Mouse (Mus musculus) hindbrain, embryonic 15.5 days (tissue): ENCODE results near the gene Sirt7. TPM values are rescaled to one million over a fixed set of nuclear protein-coding genes. Genes with fewer than 3 reads are reported as not detected.

Experiments
- ATAC-seq: fragments of 200-750 bp; cut with Nextera tagmentation; 2 replicates; pipeline ENCODE4 v1.8.0; 2017; ENCODE audit warnings: low read depth, moderate number of reproducible peaks, moderate TSS enrichment; ENCODE audit not compliant: low FRiP score
- H3K27ac ChIP-seq: fragments of 300-500 bp; sonication (generic); replicated peaks from 2 replicates; pipeline ENCODE4 v1.5.1; 2015; ENCODE audit warnings: mild to moderate bottlenecking, inconsistent platforms
- H3K27me3 ChIP-seq: fragments of 300-500 bp; sonication (generic); 2 replicates; pipeline ENCODE4 v1.6.1; 2015; ENCODE audit warnings: control low read depth, inconsistent platforms
- H3K36me3 ChIP-seq: fragments of 300-500 bp; sonication (generic); 2 replicates; pipeline ENCODE4 v1.6.1; 2015; ENCODE audit warnings: control low read depth, inconsistent platforms
- H3K4me1 ChIP-seq: fragments of 300-500 bp; sonication (generic); replicated peaks from 2 replicates; pipeline ENCODE4 v1.6.1; 2015; ENCODE audit warnings: control low read depth, inconsistent platforms
- H3K4me2 ChIP-seq: fragments of 300-500 bp; sonication (generic); 2 replicates; pipeline ENCODE4 v1.6.1; 2015; ENCODE audit warnings: moderate library complexity, mild to moderate bottlenecking, inconsistent platforms
- H3K4me3 ChIP-seq: fragments of 300-500 bp; sonication (generic); 2 replicates; pipeline ENCODE4 v1.5.1; 2015; ENCODE audit warnings: mild to moderate bottlenecking, inconsistent platforms
- H3K9ac ChIP-seq: fragments of 300-500 bp; sonication (generic); 2 replicates; pipeline ENCODE4 v1.6.1; 2015; ENCODE audit warnings: inconsistent platforms
- H3K9me3 ChIP-seq: fragments of 300-500 bp; sonication (generic); 2 replicates; pipeline ENCODE4 v1.6.1; 2016; ENCODE audit warnings: control low read depth, inconsistent platforms
- WGBS: fragments of 180-500 bp; shearing (Covaris S2); methylation state at CpG from one replicate; pipeline ENCODE4 v1.1.7; 2015; 5-methylcytosine and 5-hydroxymethylcytosine counted together
- polyA plus RNA-seq: library from polyadenylated mRNA; unstranded; fragments of >200 nt; fragmentation: Nextera tagmentation; extraction: Ambion mirVana; gene quantifications from 2 replicates; pipeline ENCODE4 v1.2.1, GENCODE M21; 2015

Sirt7 gene
- polyA plus RNA-seq, 1 experiment from 2014 or later, result 45.6 TPM

GRCm38 (mm10) chr11:120633520-120634343 lies 8.7 kb upstream of the Sirt7 start, which contains the start of gene Mafg:
Gene Mafg, minus strand, starts transcription at chr11:120633600.
- Histone ChIP-seq H3K4me1 (peaks cover 39% of the 10 kb centered on the region), H3K4me2 (peak within 1 kb of the TSS; percentile 87), H3K9me3 (no peaks in the 10 kb centered on the region), H3K4me3 (peak within 1 kb of the TSS; percentile 77), H3K27me3 (no peaks in the 10 kb centered on the region), H3K27ac (peak within 1 kb of the TSS; percentile 87), H3K36me3 (peaks cover 6% of the 10 kb centered on the region), H3K9ac (peak within 1 kb of the TSS; percentile 78)
- ATAC-seq, result peak; percentile 93
- WGBS, result 14% methylated on average over 45 of the region's 58 CpGs

- Histone ChIP-seq H3K4me1 (peaks cover 39% of the 10 kb centered on the region), H3K4me2 (peak overlapping the region; percentile 87), H3K9ac (peak overlapping the region; percentile 78), H3K27ac (peak overlapping the region; percentile 87), H3K4me3 (peak overlapping the region; percentile 77), H3K36me3 (peaks cover 9% of the 10 kb centered on the region), H3K27me3 (no peaks in the 10 kb centered on the region), H3K9me3 (no peaks in the 10 kb centered on the region)
- peak; percentile 80 for ATAC-seq
- WGBS, result under 1% methylated on average over 108 of the region's 116 CpGs
Observed at GRCm38 (mm10) chr11:120632559-120633519, 7.8 kb upstream of the Sirt7 start.

DNA sequence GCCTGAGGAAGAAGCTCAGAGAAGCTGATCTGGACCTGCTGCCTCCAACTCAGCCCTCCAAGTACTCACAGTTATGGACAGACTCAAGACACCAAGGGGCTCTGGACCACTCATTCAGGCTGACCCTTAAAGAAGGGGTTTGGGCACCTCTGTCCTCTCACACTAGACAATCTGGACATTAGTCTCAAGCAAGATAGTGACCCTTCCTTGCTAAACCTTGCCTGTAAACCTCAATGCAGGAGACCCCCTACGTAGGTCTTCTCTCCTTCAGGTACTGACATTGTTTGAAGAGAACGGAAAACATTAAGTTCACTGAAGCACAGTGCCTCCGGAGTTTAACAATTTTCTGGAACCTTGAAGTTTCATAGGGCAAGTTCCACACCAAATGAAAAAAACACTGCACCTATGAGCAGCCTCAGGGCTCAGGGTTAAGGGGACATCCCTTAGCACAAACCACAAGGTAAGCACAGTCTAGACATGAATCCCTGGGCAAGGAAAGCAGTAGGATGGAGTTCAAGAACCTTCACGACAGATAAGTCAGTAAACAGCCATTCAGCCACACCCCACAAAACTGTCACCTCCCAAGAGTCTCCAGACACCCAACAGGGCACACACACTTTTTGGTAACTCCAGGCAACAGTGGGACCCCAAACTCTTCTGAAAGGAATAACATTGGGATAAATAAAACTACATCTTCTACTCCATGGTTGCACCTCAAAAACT lies 6.8 kb upstream of the Sirt7 start:
- Histone ChIP-seq H3K36me3 (peaks cover 13% of the 10 kb centered on the region), H3K4me3 (peak overlapping the region; percentile 77), H3K4me1 (peaks cover 39% of the 10 kb centered on the region), H3K9me3 (no peaks in the 10 kb centered on the region), H3K4me2 (peak overlapping the region; percentile 87), H3K27ac (0 out of 2 replicates have a peak overlapping the region, but pooled peaks have one; percentile 87), H3K9ac (peak overlapping the region; percentile 78), H3K27me3 (no peaks in the 10 kb centered on the region)
- 57% methylated on average over 4 of the region's 4 CpGs for WGBS
- no peak for ATAC-seq

- Histone ChIP-seq H3K27me3 (no peaks in the 10 kb centered on the region), H3K36me3 (peaks cover 13% of the 10 kb centered on the region), H3K9me3 (no peaks in the 10 kb centered on the region), H3K9ac (peak overlapping the region; percentile 29; the same call in 1 of the 2 replicates), H3K4me3 (peak overlapping the region; percentile 77; the same call in 1 of the 2 replicates), H3K27ac (peak overlapping the region; percentile 63; the same call in 1 of the 2 replicates), H3K4me2 (peak overlapping the region; percentile 87), H3K4me1 (peaks cover 39% of the 10 kb centered on the region)
- no peak for ATAC-seq
- 37% methylated on average over 7 of the region's 7 CpGs for WGBS
Observed at GRCm38 (mm10) chr11:120630881-120631725, 6.1 kb upstream of the Sirt7 start.

GRCm38 (mm10) chr11:120630401-120630871 lies 5.4 kb upstream of the Sirt7 start:
- peak overlapping the region; percentile 29; the same call in 1 of the 2 replicates for H3K9ac ChIP-seq
- WGBS, result 43% methylated on average over 5 of the region's 5 CpGs

GRCm38 (mm10) chr11:120629911-120630310 lies 4.9 kb upstream of the Sirt7 start:
- peak overlapping the region; percentile 29; the same call in 1 of the 2 replicates for H3K9ac ChIP-seq
- peaks cover 13% of the 10 kb centered on the region for H3K36me3 ChIP-seq
- H3K27me3 ChIP-seq, result no peaks in the 10 kb centered on the region
- H3K4me1 ChIP-seq, result peaks cover 50% of the 10 kb centered on the region
- no peak overlapping the region for H3K4me3 ChIP-seq
- H3K4me2 ChIP-seq, result peak overlapping the region; percentile 87; the same call in 1 of the 2 replicates
- ATAC-seq, result no peak
- 42% methylated on average over 7 of the region's 7 CpGs for WGBS
- no peaks in the 10 kb centered on the region for H3K9me3 ChIP-seq
- peak overlapping the region; percentile 63 for H3K27ac ChIP-seq

More at GRCm38 (mm10) chr11:120630401-120630871, 5.4 kb upstream of the Sirt7 start:
- peak overlapping the region; percentile 87 for H3K4me2 ChIP-seq
- H3K36me3 ChIP-seq, result peaks cover 13% of the 10 kb centered on the region
- ATAC-seq, result no peak
- H3K27ac ChIP-seq, result peak overlapping the region; percentile 63
- H3K27me3 ChIP-seq, result no peaks in the 10 kb centered on the region
- peak overlapping the region; percentile 3; the same call in 1 of the 2 replicates for H3K4me3 ChIP-seq
- no peaks in the 10 kb centered on the region for H3K9me3 ChIP-seq
- H3K4me1 ChIP-seq, result peaks cover 45% of the 10 kb centered on the region

GRCm38 (mm10) chr11:120629341-120629730 lies 4.3 kb upstream of the Sirt7 start:
- Histone ChIP-seq H3K4me2 (no peak overlapping the region), H3K4me3 (no peak overlapping the region), H3K27me3 (no peaks in the 10 kb centered on the region), H3K9ac (no peak overlapping the region), H3K4me1 (peaks cover 50% of the 10 kb centered on the region), H3K27ac (no peak overlapping the region), H3K36me3 (peaks cover 13% of the 10 kb centered on the region), H3K9me3 (no peaks in the 10 kb centered on the region)
- no peak for ATAC-seq
- WGBS, result 73% methylated on average over 23 of the region's 23 CpGs

GRCm38 (mm10) chr11:120628601-120629340 lies 3.7 kb upstream of the Sirt7 start:
- no peak overlapping the region for H3K4me2 ChIP-seq
- no peak for ATAC-seq

GRCm38 (mm10) chr11:120627468-120628300 lies 2.6 kb upstream of the Sirt7 start:
- no peak overlapping the region for H3K4me3 ChIP-seq
- ATAC-seq, result no peak
- peaks cover 57% of the 10 kb centered on the region for H3K4me1 ChIP-seq
- H3K36me3 ChIP-seq, result peaks cover 17% of the 10 kb centered on the region
- no peak overlapping the region for H3K4me2 ChIP-seq
- H3K9ac ChIP-seq, result no peak overlapping the region
- WGBS, result 76% methylated on average over 22 of the region's 22 CpGs
- no peaks in the 10 kb centered on the region for H3K9me3 ChIP-seq
- H3K27ac ChIP-seq, result no peak overlapping the region
- no peaks in the 10 kb centered on the region for H3K27me3 ChIP-seq

More at GRCm38 (mm10) chr11:120628601-120629340, 3.7 kb upstream of the Sirt7 start:
- Histone ChIP-seq H3K9ac (no peak overlapping the region), H3K4me1 (peaks cover 52% of the 10 kb centered on the region), H3K27ac (no peak overlapping the region), H3K27me3 (no peaks in the 10 kb centered on the region), H3K4me3 (no peak overlapping the region), H3K9me3 (no peaks in the 10 kb centered on the region), H3K36me3 (peaks cover 13% of the 10 kb centered on the region)
- WGBS, result 94% methylated on average over 23 of the region's 23 CpGs
